Mouse (Mus musculus) urinary bladder, postnatal 4 days (tissue): ENCODE results near the gene Nos1.

ENCODE experiments used
- DNase-seq, 2 experiments: peaks; one replicate each; pipeline ENCODE4 v3.0.0; 2021 to 2022; ENCODE audit warnings: low spot score in 2 of 2

The Nos1 gene

GRCm38 (mm10) chr5:117997434-117997970 is 216.7 kb downstream of the Nos1 start:
- DNase-seq: no peak

- no peak for DNase-seq
Observed at GRCm38 (mm10) chr5:117999061-117999460, 218.2 kb downstream of the Nos1 start.

- DNase-seq: no peak
Observed at GRCm38 (mm10) chr5:117999584-117999983, 218.8 kb downstream of the Nos1 start.

- DNase-seq: peak; percentile 40 to 73
Observed at GRCm38 (mm10) chr5:118002059-118002458, 221.2 kb downstream of the Nos1 start.

- no peak for DNase-seq
Observed at GRCm38 (mm10) chr5:118004619-118005018, 223.8 kb downstream of the Nos1 start.

GRCm38 (mm10) chr5:118005728-118006127 is 224.9 kb downstream of the Nos1 start:
- no peak for DNase-seq

GRCm38 (mm10) chr5:118008344-118008743 is 227.5 kb downstream of the Nos1 start:
- no peak for DNase-seq
